Mouse (Mus musculus): Measurements from ENCODE around the gene Abca8b.
A peak's percentile ranks its signal among the peaks of the same experiment; 100 is the strongest.
"Not testable (repeated sequence)": the region's sequence is repeated elsewhere in the genome, so short reads cannot be mapped to it uniquely, and the experiment has no call there.

Gene Abca8b

GRCm38 (mm10) chr11:109913156-109913555, 82.5 kb downstream of the Abca8b start:
- DNase-seq (ENCODE audit: low spot score in 2 of 2) = not testable (repeated sequence)

GRCm38 (mm10) chr11:109912118-109912517, 83.5 kb downstream of the Abca8b start:
- not testable (repeated sequence) for DNase-seq (ENCODE audit: low spot score in 2 of 2)

- no peak for DNase-seq (ENCODE audit: low spot score in 2 of 2)
These were observed 85.8 kb downstream of the Abca8b start for GRCm38 (mm10) chr11:109909801-109910200.

- DNase-seq (ENCODE audit: low spot score in 2 of 2) = no peak
These were observed 87.2 kb downstream of the Abca8b start for GRCm38 (mm10) chr11:109908207-109909031.

GRCm38 (mm10) chr11:109907508-109907907, 88.1 kb downstream of the Abca8b start:
- no peak for DNase-seq (ENCODE audit: low spot score in 2 of 2)

DNA sequence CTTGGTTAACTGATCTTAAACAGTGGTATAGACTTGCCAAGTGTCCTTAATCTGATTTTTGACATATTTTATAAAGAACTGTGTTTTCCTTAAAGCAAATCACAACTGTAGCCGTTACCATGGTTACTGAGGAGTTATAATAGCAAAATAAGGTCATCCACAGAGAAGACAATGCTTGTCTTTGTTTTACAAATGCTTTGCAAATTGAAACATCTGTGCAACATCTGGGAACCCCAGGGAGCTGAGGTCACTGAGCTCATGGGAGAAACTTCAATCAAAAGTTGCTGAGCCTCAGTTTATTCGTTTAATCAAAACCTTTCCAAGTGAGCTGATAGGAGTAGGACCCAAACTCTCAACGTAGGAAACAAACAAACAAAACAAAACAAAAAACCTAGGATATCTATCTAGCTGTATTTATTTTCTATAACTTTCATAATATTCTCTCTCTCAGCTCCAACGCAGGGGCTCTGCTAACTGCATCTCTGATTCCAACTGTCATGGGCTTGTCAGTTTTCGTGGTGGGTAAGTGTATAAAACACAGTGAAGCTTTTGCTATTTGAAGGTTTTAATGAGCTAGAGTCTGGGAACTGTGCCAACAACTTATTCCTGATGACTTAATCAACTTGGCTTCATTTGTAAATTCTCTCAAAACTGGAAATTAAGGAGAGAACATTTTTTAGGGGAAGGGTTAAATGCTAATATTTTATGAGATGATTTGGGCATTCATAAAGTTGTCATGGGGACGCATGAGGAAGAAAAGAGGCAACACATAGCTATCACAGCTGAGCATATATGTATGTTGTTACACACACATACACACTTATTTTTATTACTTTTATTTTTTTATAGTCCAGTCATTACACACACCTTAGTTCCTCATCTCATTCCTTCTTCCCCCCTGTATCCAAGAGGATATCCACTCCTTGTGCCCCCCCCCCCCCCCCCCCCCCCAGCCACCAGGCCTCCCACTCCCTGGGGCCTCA, 92.7 kb downstream of the Abca8b start:
- peak; percentile 37 to 42 for DNase-seq (ENCODE audit: low spot score in 2 of 2)

DNA sequence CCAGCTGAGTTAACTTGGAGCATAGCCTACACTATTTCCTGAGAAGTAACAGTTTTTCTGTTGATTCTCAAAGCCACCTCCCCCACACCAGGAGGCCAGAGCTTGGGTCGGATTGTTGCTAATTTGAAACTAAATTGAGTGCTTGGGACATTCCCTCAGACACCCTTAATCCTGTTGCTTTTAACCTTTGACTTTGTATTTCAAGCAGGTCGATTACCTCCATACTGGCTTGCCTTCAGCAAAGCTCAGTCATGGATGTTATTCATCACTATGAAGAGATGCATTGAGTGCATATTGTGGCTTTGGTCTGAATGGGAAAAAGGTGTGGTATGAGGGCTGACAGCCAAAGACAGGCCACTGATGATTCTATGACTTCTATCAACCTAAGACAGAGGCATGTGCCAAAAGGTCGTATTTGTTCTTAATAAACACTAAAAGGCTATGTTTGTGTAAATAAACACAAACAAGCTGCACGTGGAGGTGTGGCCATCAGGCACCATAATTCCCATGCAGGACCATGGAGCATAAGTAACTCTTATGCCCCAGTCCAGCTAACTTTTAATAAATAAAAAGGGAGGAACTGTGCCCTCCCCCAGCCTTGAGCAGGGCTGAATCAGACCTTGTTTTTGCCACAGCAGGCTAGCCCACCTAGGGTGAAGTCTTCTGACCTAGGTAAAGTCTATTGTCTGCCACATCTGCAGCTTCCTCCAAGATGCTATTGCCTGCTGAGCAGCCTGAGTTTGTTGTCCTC, 95.0 kb downstream of the Abca8b start:
- no peak for DNase-seq (ENCODE audit: low spot score in 2 of 2)

GRCm38 (mm10) chr11:109898791-109899467, 96.7 kb downstream of the Abca8b start:
- no peak for DNase-seq (ENCODE audit: low spot score in 2 of 2)

- DNase-seq (ENCODE audit: low spot score in 2 of 2) = no peak
These were observed 99.6 kb downstream of the Abca8b start for GRCm38 (mm10) chr11:109895952-109896530.

GRCm38 (mm10) chr11:109895496-109895895, 100.1 kb downstream of the Abca8b start:
- DNase-seq (ENCODE audit: low spot score in 2 of 2) = no peak

DNA sequence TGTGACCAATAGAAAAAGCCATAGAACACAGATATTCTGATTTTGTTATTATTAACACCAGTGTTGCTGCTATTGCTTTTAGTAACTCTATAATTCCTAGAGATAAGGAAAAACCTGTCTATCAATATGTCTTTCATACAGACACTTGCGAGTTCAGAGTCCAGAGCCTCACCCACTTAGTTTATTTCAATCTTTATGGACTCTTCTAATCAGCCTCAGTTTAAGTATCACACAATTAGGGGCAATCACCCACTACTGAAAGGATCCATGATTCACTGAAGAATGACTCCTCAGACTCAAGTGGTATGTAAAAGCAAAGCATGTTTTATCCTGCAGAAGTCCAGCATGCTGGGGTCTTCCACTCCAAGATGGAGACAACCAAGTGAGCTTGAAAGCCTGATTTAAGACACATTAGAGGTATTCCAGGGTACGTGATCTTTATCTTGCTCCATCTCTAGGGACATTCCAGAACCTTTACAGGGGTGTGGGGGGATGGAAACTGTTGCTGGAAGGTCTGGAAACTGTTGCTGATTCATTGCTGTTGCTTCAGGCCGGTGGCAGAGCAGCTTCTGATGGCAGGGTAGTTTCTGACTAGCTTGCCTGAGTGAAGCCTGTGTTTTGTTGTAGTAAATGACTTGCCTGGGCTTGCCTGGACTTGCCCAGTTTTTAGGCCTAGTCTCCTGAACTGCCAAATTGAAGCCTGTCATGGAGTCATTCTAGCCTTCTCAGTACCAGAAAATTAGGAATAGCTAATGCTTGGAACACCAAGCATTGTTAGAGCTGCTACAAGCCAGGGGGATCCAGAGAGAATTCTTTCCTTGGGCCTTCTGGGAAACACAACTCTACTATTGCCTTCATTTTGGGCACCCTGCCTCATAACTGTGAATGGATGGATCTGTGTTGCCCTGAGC, 101.5 kb downstream of the Abca8b start:
- DNase-seq (ENCODE audit: low spot score in 2 of 2) = no peak

DNA sequence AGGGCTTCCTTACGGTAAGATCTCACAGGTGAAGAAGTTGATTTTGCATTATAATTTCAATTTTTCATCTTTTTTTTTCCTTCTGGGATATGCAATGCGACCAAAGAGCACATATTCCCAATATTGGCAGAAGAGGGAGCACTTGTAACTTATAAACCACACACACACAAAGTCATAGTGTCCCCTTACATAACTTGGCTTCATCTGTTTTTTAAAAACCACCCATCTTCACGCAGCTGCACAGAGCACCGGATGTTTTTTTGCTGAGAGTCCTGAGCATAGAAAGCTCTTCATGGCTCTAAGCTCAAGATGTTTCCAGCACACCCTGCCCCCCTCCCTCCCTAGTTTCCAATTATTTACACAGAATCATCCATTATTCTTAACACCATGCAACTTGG, 103.7 kb downstream of the Abca8b start:
- DNase-seq (ENCODE audit: low spot score in 2 of 2) = peak in 1 of 2 experiments; percentile 40

- no peak for DNase-seq (ENCODE audit: low spot score in 2 of 2)
These were observed 104.2 kb downstream of the Abca8b start for GRCm38 (mm10) chr11:109891371-109891988.

GRCm38 (mm10) chr11:109889595-109889994, 106.0 kb downstream of the Abca8b start:
- no peak for DNase-seq (ENCODE audit: low spot score in 2 of 2)

GRCm38 (mm10) chr11:109886757-109887156, 108.9 kb downstream of the Abca8b start:
- no peak for DNase-seq (ENCODE audit: low spot score in 2 of 2)

DNA sequence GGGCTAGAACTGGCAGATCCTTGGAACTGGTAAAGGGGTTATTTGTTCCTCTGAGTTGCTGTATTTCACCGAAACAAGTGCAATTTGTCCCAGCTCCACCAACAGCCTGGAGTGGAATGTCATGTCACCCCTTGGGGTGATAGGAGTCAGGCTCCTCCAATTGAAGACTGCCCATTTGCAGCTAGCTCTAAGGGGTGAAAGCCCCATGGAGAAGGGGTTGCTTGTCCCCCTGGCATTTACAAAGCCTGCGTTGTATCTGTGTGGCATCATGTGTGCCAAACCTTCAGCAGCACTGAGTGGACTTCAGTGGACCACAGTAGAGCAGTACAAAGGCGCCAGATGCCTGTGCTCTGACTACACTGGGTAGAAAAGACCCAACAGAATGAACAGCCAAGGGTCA, 110.1 kb downstream of the Abca8b start:
- no peak for DNase-seq (ENCODE audit: low spot score in 2 of 2)

DNA sequence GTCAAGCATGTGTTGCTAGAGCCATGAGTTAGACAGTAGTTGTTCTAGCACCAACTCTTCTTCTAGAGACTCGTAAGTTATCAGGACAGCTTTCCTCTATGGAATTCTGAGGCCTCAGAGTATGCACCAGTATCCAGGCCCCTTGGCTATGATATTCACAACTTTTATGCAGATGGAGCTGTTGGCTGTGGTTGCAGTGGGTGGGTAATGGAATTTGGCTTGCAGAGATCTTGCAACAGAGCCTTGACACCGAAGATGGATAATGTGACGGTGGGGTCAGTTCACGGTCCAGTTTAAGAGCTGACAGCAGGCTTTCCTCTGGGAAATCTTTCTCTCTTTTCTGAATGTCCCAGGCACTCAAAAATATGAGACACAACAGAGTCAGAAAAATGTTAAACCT, 110.8 kb downstream of the Abca8b start:
- no peak for DNase-seq (ENCODE audit: low spot score in 2 of 2)

DNA sequence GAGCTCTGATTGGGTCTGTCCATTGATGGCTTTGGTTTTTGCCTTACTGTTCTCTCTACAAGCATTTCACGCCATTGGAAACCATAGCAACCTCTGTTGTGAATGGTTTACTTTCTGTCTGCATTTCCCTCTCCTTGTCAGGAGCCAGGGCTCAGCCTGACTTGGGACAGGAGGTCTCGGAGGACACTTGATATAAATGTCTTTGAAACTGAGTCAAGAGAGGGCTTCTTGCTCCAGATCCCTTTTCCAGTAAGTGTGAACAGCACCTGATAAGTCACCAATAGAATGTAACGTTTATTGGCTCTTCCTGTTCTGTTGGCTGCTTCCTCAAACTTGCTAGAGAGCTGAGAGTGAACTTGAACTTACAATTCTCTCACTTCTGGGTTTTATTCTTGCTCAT, 111.5 kb downstream of the Abca8b start:
- DNase-seq (ENCODE audit: low spot score in 2 of 2) = no peak

Measured in right cerebral cortex, postnatal 10 days (tissue).